Mouse (Mus musculus) embryo, embryonic 10 days (tissue): ENCODE results near the gene Pax8.

Experiments used
- DNase-seq: peaks from one replicate; pipeline ENCODE4 v3.0.0-alpha.2; 2015; ENCODE audit warnings: low spot score

The Pax8 gene

GRCm38 (mm10) chr2:24460808-24461127, 14.6 kb downstream of the Pax8 start:
- DNase-seq: peak; percentile 30

DNA sequence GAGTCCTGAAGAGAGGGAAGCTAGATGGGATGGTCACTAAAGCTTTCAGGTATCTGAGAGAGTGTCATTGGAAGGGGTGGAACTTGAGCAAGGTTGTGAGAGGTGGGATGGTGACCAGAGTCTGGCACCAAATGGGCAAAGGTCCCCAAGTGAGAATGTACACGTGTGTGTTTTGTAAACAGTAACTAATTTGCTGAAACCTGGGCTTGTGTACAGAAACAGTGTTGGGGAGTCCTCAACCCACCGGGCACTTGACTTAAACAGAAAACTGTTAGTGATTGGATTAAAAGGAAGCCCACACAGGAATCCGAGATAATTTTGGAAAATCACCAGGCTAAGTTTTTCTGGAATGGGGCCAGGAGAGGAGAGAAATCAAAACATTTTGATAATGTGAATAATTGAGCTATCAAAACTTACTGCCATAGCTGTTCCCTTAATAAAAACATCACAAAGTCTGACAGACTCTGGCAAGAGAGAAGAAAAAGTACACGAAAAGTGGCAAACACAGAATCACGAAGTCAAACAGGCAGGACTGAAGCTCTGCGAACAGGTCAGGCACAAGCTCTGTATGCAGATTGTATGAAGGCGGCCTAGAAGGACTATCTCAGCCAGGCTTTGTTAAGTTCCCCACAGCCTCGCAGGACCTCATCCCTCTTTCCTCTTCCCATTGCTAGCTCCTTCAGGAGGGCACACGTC, 15.1 kb downstream of the Pax8 start:
- no peak for DNase-seq

DNA sequence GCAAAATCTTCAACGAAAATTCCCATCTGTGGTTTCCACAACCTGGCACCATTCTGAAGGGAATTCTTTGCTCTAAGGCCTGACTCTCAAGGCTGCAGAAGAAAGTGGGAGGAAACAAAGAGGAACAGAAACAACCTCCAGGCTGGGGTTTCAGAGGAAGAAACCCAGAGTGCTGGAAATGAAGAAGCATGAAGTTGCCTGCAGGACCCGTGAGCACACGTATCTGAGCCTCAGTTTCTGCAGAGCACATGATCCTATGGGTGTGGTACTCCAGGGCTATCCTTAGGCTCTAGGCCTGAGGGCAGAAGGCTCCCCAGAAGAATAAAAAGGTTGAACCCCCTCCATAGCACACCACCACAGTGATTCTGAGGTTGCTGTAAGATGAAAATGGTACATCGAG, 18.6 kb downstream of the Pax8 start:
- no peak for DNase-seq

GRCm38 (mm10) chr2:24455057-24455855, 20.1 kb downstream of the Pax8 start:
- DNase-seq: no peak

DNA sequence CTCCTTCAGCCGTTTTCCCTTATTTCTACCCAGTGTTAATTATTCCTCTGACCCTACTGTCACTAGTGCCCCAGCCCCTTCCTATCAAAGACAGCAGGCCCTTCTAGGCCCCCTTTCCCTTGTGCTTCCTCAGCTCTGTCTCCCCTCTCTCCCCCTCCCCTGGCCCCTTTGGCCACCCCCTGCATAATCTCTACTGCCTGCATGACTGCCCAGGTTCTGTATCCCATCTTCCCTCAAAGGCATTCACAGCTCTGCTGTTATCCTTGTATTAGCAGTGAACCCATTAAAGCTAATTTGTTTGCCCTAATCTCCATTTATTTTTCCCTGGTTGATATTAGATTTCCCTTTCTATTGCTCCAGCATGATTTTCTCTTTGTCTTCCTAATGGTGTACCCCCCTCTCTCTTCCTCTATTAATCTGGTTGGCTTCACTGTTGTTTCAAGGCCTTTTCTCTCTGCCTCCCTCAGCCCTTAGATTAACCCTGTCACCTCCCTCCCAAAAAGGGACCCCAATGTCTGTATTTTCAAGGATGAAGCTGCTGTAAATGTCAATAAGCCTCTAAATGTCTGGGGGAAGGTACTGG, 20.9 kb downstream of the Pax8 start:
- DNase-seq: no peak

- no peak for DNase-seq
Observed at GRCm38 (mm10) chr2:24453206-24453605, 22.2 kb downstream of the Pax8 start.

DNA sequence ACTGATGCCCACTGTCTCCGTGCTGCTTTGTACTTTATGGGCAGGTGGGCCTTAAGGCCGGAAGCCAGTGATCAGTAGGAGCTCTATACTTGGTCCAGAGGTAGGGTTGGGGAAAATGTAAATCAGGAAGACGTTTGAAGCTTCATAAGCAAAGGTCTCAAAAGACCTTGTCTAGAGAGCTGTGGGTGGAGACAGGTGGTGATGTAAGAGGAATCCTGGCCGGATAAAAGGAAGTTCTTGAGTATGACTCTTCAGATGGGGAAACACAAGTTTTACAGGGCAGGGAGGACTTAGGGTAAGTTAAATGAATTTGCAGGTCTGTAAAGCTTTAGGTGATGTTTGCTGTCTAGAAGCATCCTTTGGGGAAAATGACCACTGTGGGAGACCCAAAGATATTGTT, 26.3 kb downstream of the Pax8 start:
- no peak for DNase-seq

GRCm38 (mm10) chr2:24443256-24443790, 32.1 kb downstream of the Pax8 start:
- no peak for DNase-seq

GRCm38 (mm10) chr2:24442303-24442925, 33.0 kb downstream of the Pax8 start:
- no peak for DNase-seq

DNA sequence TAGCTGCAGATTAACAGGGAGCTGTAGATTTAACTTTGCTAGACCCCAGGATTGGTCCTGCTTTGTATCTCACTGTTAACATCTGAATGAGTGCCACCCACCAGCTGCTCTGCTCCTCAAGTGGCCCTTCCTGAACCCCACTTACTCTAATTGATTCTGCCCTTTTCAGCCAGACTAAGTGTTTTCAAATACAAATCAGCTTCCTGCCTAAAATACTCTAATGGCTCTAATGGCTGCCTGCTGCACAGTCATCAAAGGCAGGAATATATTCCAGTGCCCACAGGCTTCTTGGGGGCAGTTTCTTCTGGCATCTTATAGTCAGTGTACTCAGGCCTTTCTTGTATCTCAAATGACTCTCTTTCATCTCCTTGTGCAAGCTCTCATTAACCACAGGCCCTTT, 33.5 kb downstream of the Pax8 start:
- no peak for DNase-seq

DNA sequence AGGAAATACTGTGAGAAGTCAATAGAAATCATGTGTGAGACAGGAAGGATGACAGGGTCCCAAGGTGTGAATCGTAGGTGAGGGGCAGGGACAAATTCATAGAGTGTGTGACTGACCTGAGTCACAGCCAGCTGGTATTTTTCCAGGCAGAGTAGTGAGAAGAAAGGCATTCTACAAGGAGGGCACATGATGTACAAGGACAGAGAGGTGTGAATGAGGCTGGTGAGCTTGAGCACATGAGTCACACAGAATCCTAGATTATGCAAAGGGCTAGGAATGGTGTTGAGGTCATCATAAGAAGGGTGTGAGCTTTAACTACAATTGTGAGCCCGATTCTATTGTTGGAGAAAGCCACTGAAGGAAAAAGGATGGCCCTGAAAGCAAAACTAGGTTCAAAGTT, 35.3 kb downstream of the Pax8 start:
- no peak for DNase-seq

GRCm38 (mm10) chr2:24435699-24436098, 39.7 kb downstream of the Pax8 start:
- no peak for DNase-seq

DNA sequence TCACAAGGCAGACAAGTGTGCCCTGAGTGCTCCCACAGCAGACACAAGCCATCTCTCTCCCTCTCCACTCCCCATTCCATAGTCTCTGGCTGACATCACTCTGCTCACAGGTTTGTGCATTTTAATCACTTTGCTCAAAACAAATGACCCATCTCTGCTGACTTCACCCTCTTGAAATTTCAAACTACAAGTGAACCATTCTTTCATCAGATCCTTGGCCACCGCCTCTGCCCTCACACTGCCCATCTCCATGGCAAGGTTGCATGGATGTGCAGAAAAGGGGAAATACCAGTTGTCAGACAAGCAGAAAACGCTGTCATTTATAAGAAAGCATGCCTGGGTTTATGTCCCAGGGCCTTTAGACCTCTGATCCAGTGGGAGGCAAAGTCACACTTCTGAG, 40.7 kb downstream of the Pax8 start:
- DNase-seq: no peak

DNA sequence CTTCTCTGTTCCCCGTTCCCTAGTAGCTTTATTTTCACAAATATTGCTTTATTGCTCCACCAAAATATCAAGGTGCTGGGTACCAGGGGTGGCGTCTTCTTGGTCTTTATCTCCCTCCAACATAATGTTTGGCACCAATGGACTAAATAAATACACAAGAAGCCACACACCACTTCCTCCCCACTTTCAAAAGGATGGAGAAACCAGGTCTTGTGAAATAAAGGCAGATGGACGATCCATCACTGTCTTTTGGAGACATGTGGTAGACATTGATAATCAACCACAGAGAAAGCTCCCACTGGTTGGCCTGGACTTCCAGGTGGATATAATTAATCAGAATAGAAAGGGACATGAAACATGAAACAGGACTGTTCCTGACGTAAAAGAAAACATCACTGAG, 45.6 kb downstream of the Pax8 start:
- DNase-seq: no peak

- peak; percentile 26 for DNase-seq
Observed at GRCm38 (mm10) chr2:24427866-24428675, 47.3 kb downstream of the Pax8 start.

- no peak for DNase-seq
Observed at GRCm38 (mm10) chr2:24425630-24426029, 49.8 kb downstream of the Pax8 start.

- DNase-seq: no peak
Observed at GRCm38 (mm10) chr2:24422815-24423214, 52.6 kb downstream of the Pax8 start.

GRCm38 (mm10) chr2:24421211-24421863, 54.1 kb downstream of the Pax8 start:
- no peak for DNase-seq

- DNase-seq: no peak
Observed at GRCm38 (mm10) chr2:24417564-24417963, 57.8 kb downstream of the Pax8 start.

DNA sequence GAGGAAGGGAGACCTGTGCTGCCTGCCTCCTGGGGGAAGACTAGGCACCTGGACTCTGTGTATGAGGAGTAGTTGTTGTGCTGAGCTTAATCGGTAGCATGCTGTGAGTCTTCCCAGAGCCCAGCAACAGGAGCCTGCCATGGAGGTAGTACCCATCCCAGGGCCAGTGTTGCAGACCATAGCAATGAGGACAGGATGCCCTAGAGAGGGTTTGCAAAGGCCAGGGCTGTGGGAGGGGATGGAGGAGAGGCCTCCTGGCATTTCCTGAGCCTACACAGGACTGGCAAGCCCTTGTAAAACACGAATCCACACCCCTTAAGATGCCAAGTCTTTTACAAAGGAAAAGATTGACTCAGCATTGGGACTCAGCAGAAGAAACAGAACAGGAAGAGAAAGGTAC, 58.3 kb downstream of the Pax8 start:
- no peak for DNase-seq

DNA sequence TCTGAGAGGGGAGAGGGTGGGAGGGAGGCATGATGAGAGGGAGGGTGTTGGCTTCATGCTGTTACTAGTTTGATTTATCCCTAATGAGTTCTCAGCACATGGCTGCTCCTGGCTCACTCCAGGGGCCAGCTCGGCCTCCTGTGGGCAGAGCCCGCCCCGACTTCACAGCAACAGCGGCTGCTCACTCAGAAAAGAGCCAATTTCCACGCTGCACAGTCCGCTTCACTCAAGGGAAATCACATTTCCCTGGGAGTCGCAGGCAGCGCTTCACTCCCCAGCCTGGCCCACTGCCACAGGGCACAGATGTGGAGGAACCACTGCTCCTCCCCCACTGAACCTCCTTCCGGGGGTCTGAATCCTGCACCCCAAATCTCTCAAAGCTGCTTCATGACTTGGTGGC, 58.7 kb downstream of the Pax8 start:
- DNase-seq: no peak
